Comparison of ENCODE assay signal across 7 mouse cellular contexts in the genomic region with DNA sequence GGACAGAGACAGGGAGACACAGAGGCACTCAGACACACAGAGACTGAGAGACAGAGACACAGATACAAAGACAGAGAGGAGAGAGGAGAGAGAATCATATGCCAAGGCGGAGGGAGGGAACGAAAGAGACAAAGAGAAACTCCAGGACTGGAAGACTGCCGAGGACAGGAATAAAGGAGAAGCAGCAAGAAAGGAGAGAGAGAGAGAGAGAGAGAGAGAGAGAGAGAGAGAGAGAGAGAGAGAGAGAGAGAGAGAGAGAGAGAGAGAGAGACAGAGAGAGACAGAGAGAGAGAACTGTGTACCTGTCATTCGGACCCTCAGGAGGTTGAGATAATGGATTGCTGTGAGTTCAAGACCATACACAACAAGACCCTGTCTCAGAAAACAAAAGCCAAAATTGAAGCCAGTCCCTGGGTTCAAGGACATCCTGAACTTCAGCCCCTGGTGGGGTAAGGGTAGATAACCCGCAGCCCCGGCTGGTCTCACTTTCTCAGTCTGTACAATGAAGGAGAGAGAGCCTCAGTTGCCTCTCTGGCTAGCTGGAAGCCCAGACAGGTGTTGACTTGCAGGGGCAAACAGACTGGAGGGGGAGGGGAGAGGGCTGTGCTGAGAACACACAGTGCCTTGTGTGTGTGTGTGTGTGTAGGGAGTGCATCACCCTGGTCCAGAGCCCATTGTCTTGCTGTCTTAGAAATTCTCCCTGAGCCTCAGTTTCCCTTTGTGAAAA. TPM values are rescaled to one million over a fixed set of nuclear protein-coding genes. Genes with fewer than 3 reads are reported as not detected.
DNase-seq lines count a peak whose midpoint lies in the region; ATAC-seq and TF ChIP-seq lines count a peak whose summit lies in the region.

No protein-coding gene starts in this region.

- H3K27me3 ChIP-seq in megakaryocyte, embryonic 14.5 days (replicated peaks) = no peaks in the 10 kb centered on the region
- H3K27me3 ChIP-seq in forebrain, embryonic 11.5 days (ENCODE audit: control insufficient read depth, insufficient read depth, low read length) = no peaks in the 10 kb centered on the region
- no peaks in the 10 kb centered on the region for H3K27me3 ChIP-seq in limb, embryonic 10.5 days (ENCODE audit: low read depth, poor library complexity, severe bottlenecking)
- no peaks in the 10 kb centered on the region for H3K27me3 ChIP-seq in small intestine, adult 2 months (ENCODE audit: control insufficient read depth, insufficient read depth, low read length)

- TF ChIP-seq POLR2A in small intestine, adult 2 months (IDR thresholded peaks at IDR 0.05; ENCODE audit: low read depth, low read length) = no peak

- no peaks in the 10 kb centered on the region for H3K9me3 ChIP-seq in megakaryocyte, embryonic 14.5 days
- H3K9me3 ChIP-seq in forebrain, embryonic 11.5 days (ENCODE audit: control insufficient read depth, low read length) = no peaks in the 10 kb centered on the region
- no peaks in the 10 kb centered on the region for H3K9me3 ChIP-seq in limb, embryonic 10.5 days (replicated peaks)

- H3K36me3 ChIP-seq in megakaryocyte, embryonic 14.5 days (replicated peaks; ENCODE audit: low read length) = peaks cover 27% of the 10 kb centered on the region
- H3K36me3 ChIP-seq in forebrain, embryonic 11.5 days (ENCODE audit: control insufficient read depth, insufficient read depth, low read length) = no peaks in the 10 kb centered on the region; the same call in 1 of the 2 replicates
- peaks cover 26% of the 10 kb centered on the region for H3K36me3 ChIP-seq in limb, embryonic 10.5 days
- no peaks in the 10 kb centered on the region for H3K36me3 ChIP-seq in small intestine, adult 2 months (ENCODE audit: control insufficient read depth, insufficient read depth, low read length)

- 36% methylated on average over 6 of the region's 6 CpGs for WGBS in forebrain, embryonic 11.5 days
- 24% methylated on average over 6 of the region's 6 CpGs for WGBS in limb, embryonic 10.5 days
- 36% methylated on average over 6 of the region's 6 CpGs for WGBS in small intestine, adult 2 months

- peak overlapping the region; percentile 66 for H3K27ac ChIP-seq in forebrain, embryonic 11.5 days (ENCODE audit: low read depth, low read length)
- H3K27ac ChIP-seq in limb, embryonic 10.5 days = peak overlapping the region; percentile 89
- peak overlapping the region; percentile 14; the same call in 1 of the 2 replicates for H3K27ac ChIP-seq in small intestine, adult 2 months (ENCODE audit: insufficient read depth, low read depth, low read length)

- H3K4me1 ChIP-seq in megakaryocyte, embryonic 14.5 days = peaks cover 79% of the 10 kb centered on the region
- H3K4me1 ChIP-seq in forebrain, embryonic 11.5 days (replicated peaks; ENCODE audit: control insufficient read depth, insufficient read depth, low read length) = no peaks in the 10 kb centered on the region; the same call in 1 of the 2 replicates
- peaks cover 43% of the 10 kb centered on the region for H3K4me1 ChIP-seq in limb, embryonic 10.5 days
- H3K4me1 ChIP-seq in small intestine, adult 2 months (ENCODE audit: control insufficient read depth, insufficient read depth, insufficient read length, low read length) = peaks cover 15% of the 10 kb centered on the region

- no peak for DNase-seq in forebrain, embryonic 11.5 days (ENCODE audit: low spot score)
- DNase-seq in limb, embryonic 10.5 days (ENCODE audit: low spot score) = no peak
- no peak for DNase-seq in gastrocnemius, postnatal 36 days
- no peak for DNase-seq in left cerebral cortex, adult 11 months (ENCODE audit: low spot score)

- H3K9ac ChIP-seq in forebrain, embryonic 11.5 days (ENCODE audit: low read length) = peak overlapping the region; percentile 91

- peak overlapping the region; percentile 93 for H3K4me3 ChIP-seq in megakaryocyte, embryonic 14.5 days (replicated peaks)
- H3K4me3 ChIP-seq in forebrain, embryonic 11.5 days (ENCODE audit: low read depth, low read length) = peak overlapping the region; percentile 97
- peak overlapping the region; percentile 92 for H3K4me3 ChIP-seq in limb, embryonic 10.5 days
- peak overlapping the region; percentile 66 for H3K4me3 ChIP-seq in small intestine, adult 2 months (ENCODE audit: low read depth, low read length)

- TF ChIP-seq CTCF in small intestine, adult 2 months (IDR thresholded peaks at IDR 0.05; ENCODE audit: extremely low read depth, insufficient read length, insufficient replicate concordance, low read depth, low read length) = no peak

- intact Hi-C loops in gastrocnemius, postnatal 36 days (cut with DNase I) = no loop called here

- H3K4me2 ChIP-seq in forebrain, embryonic 11.5 days (ENCODE audit: low read depth, low read length, severe bottlenecking) = peak overlapping the region; percentile 98

- ATAC-seq in megakaryocyte, adult 5-6 weeks (ENCODE audit: poor library complexity, severe bottlenecking) = no peak
- no peak for ATAC-seq in forebrain, embryonic 11.5 days (replicated peaks; ENCODE audit: low FRiP score)

RNA-seq across cellular contexts. Expression of a gene that starts 0.7 kb away (rescaled TPM):
- polyA plus RNA-seq in megakaryocyte, embryonic 14.5 days (2012; ENCODE audit: insufficient read depth, low replicate concordance) = 102 and 169 TPM in 2 replicates
- 11.4 and 14.7 TPM in 2 replicates for total RNA-seq in megakaryocyte, adult 5-6 weeks (2015)
- total RNA-seq in megakaryocyte, adult 5-6 weeks (2017) = 6.4 and 9.4 TPM in 2 replicates
- 11.0 and 13.2 TPM in 2 replicates for polyA plus RNA-seq in forebrain, embryonic 11.5 days (2014; fragmentation: Nextera tagmentation; extraction: Ambion mirVana)
- 7.6 and 8.0 TPM in 2 replicates for polyA plus RNA-seq in limb, embryonic 10.5 days (2016; fragmentation: Nextera tagmentation; extraction: Ambion mirVana)
- polyA plus RNA-seq in small intestine, adult 2 months (2012; rRNA removed) = 11.6 and 27.4 TPM in 2 replicates
- total RNA-seq in gastrocnemius, postnatal 36 days (2021) = 10 to 100 TPM; 14.9 to 15.5 TPM

RNA-seq across cellular contexts. Expression of a gene that starts 3.8 kb away (rescaled TPM):
- 40.8 and 53.6 TPM in 2 replicates for polyA plus RNA-seq in megakaryocyte, embryonic 14.5 days (2012; ENCODE audit: insufficient read depth, low replicate concordance)
- 0.09 and 0.14 TPM in 2 replicates for total RNA-seq in megakaryocyte, adult 5-6 weeks (2015)
- total RNA-seq in megakaryocyte, adult 5-6 weeks (2017) = 0.28 and 0.62 TPM in 2 replicates
- polyA plus RNA-seq in forebrain, embryonic 11.5 days (2014; fragmentation: Nextera tagmentation; extraction: Ambion mirVana) = 1.2 and 1.4 TPM in 2 replicates
- 1.2 and 1.7 TPM in 2 replicates for polyA plus RNA-seq in limb, embryonic 10.5 days (2016; fragmentation: Nextera tagmentation; extraction: Ambion mirVana)
- polyA plus RNA-seq in small intestine, adult 2 months (2012; rRNA removed) = 6.5 and 12.0 TPM in 2 replicates
- total RNA-seq in gastrocnemius, postnatal 36 days (2021) = under 1 TPM; 0.51 to 0.72 TPM

RNA-seq across cellular contexts. Expression of a gene that starts 48.9 kb away (rescaled TPM):
- 5.5 and 6.5 TPM in 2 replicates for polyA plus RNA-seq in megakaryocyte, embryonic 14.5 days (2012; ENCODE audit: insufficient read depth, low replicate concordance)
- 3.9 and 6.2 TPM in 2 replicates for total RNA-seq in megakaryocyte, adult 5-6 weeks (2015)
- total RNA-seq in megakaryocyte, adult 5-6 weeks (2017) = 2.7 and 4.0 TPM in 2 replicates
- 2.9 and 4.5 TPM in 2 replicates for polyA plus RNA-seq in forebrain, embryonic 11.5 days (2014; fragmentation: Nextera tagmentation; extraction: Ambion mirVana)
- polyA plus RNA-seq in limb, embryonic 10.5 days (2016; fragmentation: Nextera tagmentation; extraction: Ambion mirVana) = 2.3 and 2.4 TPM in 2 replicates
- 11.9 and 24.9 TPM in 2 replicates for polyA plus RNA-seq in small intestine, adult 2 months (2012; rRNA removed)
- total RNA-seq in gastrocnemius, postnatal 36 days (2021) = 1 to 10 TPM; 1.5 to 1.7 TPM

RNA-seq across cellular contexts. Expression of a gene that starts 48.9 kb away (rescaled TPM):
- polyA plus RNA-seq in megakaryocyte, embryonic 14.5 days (2012; ENCODE audit: insufficient read depth, low replicate concordance) = 608 and 613 TPM in 2 replicates
- 27.1 and 32.1 TPM in 2 replicates for total RNA-seq in megakaryocyte, adult 5-6 weeks (2015)
- total RNA-seq in megakaryocyte, adult 5-6 weeks (2017) = 15.3 and 18.0 TPM in 2 replicates
- 43.7 and 54.1 TPM in 2 replicates for polyA plus RNA-seq in forebrain, embryonic 11.5 days (2014; fragmentation: Nextera tagmentation; extraction: Ambion mirVana)
- 74.0 and 90.5 TPM in 2 replicates for polyA plus RNA-seq in limb, embryonic 10.5 days (2016; fragmentation: Nextera tagmentation; extraction: Ambion mirVana)
- polyA plus RNA-seq in small intestine, adult 2 months (2012; rRNA removed) = 56.3 and 120 TPM in 2 replicates
- 1 to 10 TPM; 6.4 to 8.8 TPM for total RNA-seq in gastrocnemius, postnatal 36 days (2021)

RNA-seq across cellular contexts. Expression of a gene that starts 54.7 kb away (rescaled TPM):
- polyA plus RNA-seq in megakaryocyte, embryonic 14.5 days (2012; ENCODE audit: insufficient read depth, low replicate concordance) = 0.96 TPM in 1 of 2 replicates, not detected in the other
- 0.14 and 0.18 TPM in 2 replicates for total RNA-seq in megakaryocyte, adult 5-6 weeks (2015)
- 0.26 and 0.45 TPM in 2 replicates for total RNA-seq in megakaryocyte, adult 5-6 weeks (2017)
- not detected in 2 replicates for polyA plus RNA-seq in forebrain, embryonic 11.5 days (2014; fragmentation: Nextera tagmentation; extraction: Ambion mirVana)
- polyA plus RNA-seq in limb, embryonic 10.5 days (2016; fragmentation: Nextera tagmentation; extraction: Ambion mirVana) = not detected in 2 replicates
- polyA plus RNA-seq in small intestine, adult 2 months (2012; rRNA removed) = 31.9 and 45.3 TPM in 2 replicates
- total RNA-seq in gastrocnemius, postnatal 36 days (2021) = over 10,000 TPM; 41,999 to 48,159 TPM

Comparison
In these comparisons a context has a peak if more than half of its experiments do, and no peak if none do; other contexts are left out.
1. H3K27ac ChIP-seq: peak in every context shown above with its lines; median percentile 89 in limb, embryonic 10.5 days; 66 in forebrain, embryonic 11.5 days; 14 in small intestine, adult 2 months.